Mouse (Mus musculus): ENCODE results near the gene Lingo2.

Lingo2 gene

DNA sequence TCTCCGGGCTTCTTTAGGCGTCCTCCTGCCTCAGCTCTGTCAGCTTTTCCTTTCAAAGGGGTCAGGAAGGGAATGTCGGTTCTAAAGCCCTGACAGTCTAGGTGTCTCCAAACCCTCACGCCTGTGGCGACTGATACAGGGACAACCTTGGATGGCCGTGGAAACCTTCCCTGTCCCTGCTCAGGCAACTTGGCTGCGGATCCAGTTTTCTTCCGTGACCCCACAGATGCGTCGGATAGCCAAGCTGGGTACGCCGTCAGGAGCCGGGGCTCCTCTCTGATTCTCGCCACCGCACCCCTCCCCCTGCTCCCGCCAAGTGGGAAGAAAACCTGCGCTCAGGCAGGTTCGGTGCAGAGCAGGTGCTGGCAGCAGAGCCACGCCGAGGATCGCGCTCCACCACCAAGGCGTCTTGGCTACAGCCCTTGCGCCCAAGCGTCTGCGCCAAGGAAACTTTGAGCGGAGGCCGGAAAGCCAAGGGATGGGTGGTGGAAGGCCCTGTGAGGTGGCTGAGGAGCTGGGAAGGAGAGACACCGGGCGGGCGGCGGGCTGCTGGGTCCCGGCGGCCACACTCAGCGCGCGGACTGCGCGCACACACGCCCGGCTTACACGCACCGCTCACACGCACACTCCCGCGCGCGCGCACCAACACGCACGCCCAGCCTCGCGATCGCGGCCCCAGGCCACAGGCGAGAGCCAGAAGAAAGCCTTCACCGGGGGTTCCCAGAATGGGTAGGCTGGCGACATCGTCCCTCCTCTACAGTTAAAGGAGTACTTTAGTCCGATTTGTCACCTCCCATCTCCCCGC, at the start of gene Lingo2:
TSS of gene Lingo2 (minus strand) at position 598 of the 805 bp plus-strand sequence.
- no peak for DNase-seq

DNA sequence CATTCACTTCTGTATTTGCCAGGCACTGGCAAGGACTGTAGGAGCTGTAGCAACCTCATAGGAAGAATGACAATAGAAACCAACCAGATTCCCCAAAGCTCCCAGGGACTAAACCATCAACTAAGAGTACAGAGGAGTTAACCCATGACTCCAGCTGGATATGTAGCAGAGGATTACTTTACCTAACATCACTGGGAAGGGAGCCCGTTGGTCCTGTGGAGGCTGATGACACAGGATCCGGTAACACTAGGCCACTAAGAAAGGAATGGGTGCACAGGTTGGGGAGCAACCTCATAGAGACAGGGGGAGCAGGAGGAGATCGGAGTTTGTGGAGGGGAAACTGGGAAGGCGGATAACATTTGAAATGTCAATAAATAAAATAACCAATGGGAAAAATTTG, 21.8 kb upstream of the Lingo2 start:
- no peak for DNase-seq

DNA sequence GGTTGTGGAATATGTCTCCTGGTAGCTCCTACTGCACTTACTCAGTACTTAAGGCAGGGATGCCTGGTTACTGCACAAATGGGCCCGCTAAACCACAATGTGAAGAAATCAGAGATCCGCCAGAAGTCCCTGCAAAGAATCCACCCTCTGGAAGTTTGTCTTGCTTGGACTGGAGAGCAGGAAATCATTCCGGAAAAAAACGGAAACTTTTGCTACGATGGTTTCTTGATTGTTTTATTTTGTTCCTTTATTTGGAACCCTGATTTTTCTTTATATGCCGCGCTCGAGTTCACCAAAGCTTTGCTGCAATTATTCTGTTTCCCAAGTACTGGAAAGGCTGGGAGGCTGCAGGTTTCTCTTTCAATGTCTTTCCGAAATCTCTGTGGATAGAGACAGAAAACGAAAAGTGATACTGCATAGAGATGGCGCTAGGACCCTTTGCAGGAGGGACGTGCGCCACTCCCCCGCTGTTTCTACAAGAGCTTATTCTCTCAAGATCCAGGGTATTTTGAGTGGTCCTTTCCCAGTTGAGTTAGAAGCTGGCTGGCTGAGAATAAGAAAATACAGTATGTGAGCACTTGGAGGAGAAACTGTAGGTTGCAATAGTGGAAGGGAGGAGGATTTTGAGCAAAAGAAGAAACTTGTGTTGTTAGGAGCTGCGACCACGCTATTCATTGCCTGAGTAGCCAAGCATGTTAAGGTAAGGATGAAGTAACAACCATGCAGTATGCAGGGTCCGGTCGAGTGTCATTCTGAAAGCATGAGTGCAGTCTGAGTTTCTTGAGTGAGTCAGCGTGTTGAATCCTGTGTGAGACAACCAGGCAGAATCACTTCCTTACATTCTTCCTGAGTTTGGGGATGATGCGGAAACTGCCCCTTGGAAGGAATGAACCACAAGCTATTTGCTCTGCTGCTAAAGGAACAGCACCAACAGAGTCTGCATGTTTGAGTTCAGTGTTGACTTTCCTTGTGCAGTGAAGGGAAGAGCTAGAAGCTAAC, 1.2 kb upstream of the Lingo2 start:
- DNase-seq: no peak

DNA sequence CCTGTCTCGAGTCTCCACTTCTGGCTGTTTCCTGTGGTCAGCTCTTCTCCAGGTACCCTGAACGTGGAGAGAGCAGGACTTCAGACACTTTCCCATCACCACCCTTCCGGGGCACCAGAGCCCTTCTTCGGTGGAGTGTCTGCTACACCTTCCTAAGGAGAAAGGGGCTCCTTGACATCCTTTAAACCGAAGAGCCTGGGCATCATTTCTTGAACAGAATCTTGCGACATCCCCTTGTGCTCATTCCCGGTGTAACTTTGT, 338 bp upstream of the Lingo2 start:
- no peak for DNase-seq

DNA sequence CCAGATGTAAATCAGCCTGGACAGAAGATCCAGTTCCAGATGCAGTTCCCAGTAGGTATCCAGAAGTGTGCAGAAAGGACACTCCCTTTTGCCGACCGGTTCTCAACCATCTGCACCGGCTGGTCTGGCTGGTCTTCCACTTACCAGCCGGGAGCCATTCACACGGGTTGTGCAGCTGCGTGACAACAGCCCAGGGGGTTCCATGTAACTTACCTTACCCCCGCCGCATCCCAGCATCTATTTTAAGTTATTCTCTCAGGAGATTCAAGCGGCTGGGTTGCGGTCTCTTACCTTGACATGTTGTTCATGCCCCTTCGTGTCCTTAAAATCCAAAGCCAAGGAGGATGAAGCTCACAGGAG, 777 bp downstream of the Lingo2 start:
- no peak for DNase-seq

DNA sequence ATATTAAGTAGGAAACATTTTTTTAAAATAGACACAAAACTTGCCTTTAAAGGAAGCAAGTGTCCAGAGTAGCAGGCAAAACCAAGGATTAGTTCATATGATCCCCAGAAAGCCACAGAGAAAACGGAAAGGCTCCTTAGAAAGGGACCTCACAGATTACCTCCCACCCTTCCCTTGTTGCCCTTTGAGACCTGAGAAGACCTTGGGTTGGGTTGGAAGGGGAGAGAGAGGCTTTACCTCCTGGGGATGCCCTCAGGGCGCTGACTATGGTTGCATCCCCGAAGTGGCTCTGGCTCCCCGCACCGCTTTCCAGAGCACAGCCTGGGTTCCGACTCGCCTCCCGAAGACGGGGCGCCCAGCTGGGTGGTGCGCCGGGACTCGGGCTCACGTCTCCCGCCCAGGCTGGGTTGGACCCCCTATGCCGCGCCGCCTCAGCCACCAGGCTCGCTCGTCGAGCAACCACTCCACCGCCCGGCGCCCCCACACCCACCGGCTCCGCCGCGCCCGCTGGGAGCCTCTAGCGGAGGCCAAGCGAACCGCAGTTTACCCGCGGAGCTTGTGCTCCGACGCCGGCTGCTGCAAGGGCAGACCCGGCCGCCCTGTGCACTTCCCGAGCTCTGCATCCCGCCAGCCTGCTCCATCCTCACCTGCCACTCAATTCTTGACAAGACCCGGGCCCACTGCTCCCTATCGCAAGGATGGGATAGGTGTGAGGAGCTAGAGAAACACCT, 1.4 kb downstream of the Lingo2 start:
- no peak for DNase-seq

DNA sequence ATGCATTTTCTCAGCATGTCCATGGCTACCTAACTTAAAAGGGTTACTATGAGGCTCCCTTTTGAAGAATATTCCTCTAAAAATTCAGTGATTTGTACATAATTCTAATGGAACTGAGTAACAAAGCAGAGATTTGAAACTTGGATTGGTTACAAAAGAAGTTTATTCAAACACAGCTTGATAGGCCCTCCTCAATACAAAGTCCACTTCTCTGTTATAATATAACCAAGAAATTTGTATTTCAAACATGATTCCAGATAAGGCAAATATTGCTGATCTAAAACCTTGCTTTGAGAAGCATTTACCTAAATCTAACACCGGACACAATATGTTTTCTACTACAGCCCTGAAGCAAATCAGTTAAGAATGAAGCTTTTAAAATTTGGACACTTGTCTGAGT, 60.7 kb downstream of the Lingo2 start:
- no peak for DNase-seq

DNA sequence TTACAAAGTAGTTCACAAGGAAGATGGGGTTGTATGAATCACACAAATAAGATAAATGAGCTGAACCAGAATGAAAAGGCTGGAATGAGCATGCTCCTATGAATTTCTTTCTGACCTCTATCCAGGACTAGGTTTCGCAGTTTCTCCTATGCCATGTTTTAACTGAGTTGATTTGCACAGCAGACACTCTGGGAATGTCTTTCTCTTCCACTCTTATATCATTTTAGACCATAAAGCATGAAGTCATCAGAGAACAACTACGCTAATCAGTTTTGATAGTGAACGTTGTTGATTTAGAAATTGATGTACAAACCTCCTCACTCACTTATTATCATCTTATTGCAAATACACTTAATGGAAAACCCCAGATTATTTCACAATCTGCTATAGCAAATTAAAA, 61.2 kb downstream of the Lingo2 start:
- no peak for DNase-seq

DNA sequence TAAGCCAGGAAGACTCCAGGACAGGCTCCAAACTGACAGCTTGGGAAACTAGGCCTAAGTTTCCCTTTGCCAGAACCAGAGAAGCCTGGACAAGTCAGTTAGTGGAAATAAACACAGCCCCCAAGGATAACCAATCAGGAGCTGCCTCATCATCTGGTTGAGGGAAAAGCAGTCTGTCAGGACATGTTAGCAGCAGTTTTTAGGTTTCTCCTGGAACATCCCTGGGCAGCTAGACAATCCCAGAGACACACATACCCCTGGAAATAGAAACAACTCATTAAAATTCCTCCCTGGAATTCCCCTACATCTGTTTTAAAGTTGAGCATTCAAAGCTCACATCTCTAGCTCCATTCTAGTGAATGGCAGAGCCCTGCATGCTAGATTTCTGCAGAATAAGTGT, 76.8 kb downstream of the Lingo2 start:
- DNase-seq: no peak

DNA sequence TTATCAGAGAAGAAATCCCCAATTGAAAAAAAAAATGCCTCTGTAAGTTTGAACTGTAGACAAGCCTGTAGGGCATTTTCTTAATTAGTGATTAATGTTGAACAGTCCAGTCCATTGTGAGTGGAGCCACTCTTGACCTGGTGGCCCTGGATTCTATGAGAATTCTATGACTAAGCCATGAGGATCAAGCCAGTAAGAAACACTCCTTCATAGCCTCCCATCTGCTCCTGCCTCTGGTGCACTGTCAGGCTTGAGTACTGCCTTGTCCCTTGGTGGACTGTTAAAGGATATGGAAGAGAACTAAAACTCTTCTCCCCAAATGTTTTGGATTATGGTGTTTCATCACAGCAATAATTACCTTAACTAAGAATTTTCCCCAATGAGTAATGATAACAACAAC, 126.6 kb downstream of the Lingo2 start:
- no peak for DNase-seq

DNA sequence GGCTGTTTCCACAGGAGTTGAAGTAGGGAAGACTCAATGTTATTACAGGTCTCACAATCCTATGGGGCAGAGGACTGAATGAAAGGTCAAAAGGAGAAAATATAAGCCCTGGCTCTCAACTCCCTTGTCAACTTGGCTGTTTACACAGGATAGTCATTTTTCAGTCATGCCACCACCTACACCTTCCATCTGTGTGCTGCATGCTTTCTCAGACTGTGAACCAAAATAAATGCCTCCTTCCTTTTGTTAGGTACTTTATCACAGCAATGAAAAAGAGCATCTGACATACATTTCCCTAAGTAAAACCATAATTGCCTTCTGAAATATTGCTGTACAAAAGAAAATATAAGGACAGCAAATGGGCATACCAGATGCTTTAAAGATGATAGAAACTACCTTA, 129.6 kb downstream of the Lingo2 start:
- DNase-seq: no peak

DNA sequence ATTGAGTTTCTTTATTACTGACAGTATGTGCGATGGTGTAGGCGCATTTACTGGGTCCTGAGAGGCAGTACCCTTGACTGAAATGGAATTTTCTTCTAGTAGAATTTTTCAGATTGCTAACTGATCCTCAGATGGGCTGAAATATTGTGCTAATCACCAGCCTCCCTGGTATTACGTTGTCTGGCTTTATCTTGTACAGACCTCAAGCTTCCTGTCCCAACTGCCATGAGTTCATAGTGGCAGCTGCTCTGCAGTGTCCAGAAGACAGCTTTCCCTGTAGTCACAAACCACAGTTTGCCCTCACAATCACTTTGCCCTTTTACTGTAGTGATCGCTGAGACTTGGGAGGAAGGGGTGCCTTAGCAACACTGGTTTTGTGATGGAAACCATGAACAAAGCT, 176.5 kb downstream of the Lingo2 start:
- no peak for DNase-seq

DNA sequence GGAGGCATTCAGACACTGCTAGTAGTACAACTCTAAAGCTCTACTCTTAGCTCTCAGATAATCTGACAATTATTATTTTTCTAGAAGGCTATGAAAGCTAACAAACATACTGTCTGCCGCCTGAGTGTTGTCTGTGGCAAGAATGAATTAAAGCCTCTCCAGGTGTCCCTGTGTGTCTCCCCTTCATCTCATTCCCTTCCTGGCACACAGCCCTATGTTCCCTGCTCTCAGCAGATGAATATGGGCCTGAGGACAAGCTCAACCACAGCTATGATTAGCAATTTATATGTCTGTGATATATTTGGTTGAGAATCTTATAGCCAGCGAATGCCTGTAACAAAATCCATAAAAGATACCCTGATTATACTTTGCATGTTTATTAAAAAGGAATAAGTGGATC, 220.9 kb downstream of the Lingo2 start:
- no peak for DNase-seq

DNA sequence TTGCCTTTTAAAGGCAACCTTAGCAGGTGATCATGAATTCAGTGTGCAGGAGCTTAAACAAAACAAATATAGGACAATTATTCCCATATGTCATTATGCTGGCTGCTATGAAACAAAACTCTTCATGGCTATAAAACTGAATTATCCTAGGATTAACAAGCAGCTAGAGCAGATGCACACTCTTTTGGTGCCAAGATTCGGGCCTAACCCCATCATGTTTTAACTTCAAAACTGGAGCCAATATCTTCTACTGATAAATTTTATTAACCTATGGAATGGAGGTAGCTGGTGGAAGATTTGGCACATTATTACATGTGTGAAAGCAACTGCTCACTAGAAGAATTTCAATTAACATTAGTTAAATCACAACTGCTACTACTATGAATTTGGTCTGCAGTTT, 235.1 kb downstream of the Lingo2 start:
- DNase-seq: no peak

DNA sequence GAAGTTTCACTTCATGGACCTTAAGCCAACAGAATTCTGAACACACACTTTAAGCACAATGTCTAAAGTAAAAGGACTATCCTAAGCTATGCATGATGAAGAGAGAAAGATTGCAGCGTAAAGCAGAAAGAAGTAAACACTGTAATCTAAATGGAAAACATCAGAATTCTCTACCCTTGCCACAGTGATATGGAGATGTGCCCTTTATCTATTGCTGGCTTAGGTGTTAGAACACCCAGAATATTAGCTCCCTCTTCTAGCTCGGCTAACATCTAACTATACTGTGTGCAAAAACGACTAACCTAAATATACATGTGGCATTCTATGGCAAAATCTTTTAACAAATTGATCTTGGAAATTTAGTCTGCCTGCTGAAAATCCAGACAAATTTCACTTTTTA, 252.7 kb downstream of the Lingo2 start:
- DNase-seq: no peak

DNA sequence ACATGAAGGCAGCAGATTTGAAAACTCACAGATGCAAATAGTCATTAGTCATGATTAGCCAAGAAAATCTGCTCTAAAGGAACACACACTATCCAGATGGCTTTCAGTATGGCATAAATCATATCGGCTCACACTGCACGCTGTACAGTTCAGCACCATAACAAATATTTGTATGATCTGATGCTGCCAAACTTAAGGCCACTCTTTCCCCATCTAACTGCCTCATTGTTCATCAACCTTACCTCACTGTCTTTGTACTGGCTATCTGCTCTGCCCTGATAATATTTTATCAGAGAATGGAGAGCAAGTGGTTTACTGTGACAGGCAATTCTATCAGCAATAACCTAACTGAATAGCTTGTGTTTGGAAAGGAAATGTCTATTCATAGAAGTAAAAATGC, 254.7 kb downstream of the Lingo2 start:
- DNase-seq: no peak

DNA sequence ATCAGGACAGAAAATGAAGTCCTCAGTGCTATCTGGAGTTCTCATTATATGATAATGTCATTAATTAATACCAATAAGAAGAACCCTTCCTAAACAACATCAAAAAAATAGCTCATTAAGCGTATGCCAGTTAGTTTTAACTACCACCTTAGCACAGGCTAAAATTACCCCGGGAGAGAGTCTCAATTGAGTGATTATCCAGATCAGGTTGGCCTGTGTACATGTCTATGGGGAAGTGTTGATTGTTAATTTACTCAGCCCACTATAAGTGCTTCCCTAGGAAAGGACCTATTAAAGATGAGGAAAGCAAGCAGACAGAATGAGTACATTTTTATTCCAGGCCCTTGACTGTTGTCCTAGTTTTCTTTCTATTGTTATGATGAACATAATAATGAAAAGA, 291.6 kb downstream of the Lingo2 start:
- no peak for DNase-seq

DNA sequence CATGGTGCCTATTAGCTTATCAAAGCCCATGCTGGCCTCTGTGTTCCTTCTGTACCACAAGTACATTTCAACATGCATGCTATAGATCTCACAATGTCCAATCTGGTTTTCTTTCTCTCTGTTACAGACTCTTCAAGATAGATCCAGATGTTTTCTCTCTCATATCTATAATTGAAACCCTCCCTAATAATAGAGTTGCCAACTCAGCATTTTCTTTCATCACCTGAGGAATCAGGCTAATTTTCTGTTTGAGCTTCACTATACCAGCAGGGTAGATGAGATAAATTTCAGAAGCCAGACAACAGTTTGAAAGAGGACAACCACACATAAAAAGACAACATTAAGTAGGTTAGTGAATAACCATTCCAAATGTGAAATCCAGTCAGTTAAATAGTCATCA, 303.8 kb downstream of the Lingo2 start:
- DNase-seq: no peak

DNA sequence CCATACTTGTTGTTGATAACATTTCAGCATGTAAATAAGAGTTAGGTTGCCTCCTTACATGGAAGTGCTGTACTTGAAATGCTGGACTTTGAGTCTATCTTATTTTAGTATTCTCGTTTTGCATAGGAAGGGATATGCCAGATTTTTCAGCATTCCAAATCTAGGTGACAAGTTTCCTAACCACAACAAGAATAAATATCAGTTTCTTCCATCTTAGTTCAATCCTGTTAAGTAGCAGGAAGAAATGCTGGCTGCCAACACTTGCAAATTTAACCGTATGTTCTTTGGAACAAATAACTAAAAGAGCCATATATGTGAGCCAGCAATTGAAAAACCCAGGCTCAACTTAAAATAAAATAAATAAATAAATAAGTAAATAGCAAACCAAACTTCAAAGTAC, 315.9 kb downstream of the Lingo2 start:
- DNase-seq: no peak

DNA sequence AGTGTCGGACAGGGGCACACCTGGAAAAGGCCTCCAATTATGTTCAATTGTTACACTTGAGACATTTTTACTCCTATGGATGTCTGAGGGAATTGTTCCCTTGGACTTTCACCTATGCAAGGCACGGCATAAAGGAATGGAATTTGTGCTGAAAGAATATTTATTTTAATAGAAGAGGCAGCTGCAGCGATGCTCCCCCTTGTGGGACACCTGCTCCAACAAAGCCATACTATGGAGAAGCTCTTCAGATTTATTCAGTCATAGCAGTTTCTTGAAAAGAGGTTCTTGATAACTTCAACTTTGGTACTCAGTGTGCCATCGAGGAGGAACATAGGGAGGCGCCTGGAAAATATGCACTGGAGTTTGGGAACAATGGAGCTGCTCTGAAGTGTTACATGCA, 374.7 kb downstream of the Lingo2 start:
- no peak for DNase-seq

DNA sequence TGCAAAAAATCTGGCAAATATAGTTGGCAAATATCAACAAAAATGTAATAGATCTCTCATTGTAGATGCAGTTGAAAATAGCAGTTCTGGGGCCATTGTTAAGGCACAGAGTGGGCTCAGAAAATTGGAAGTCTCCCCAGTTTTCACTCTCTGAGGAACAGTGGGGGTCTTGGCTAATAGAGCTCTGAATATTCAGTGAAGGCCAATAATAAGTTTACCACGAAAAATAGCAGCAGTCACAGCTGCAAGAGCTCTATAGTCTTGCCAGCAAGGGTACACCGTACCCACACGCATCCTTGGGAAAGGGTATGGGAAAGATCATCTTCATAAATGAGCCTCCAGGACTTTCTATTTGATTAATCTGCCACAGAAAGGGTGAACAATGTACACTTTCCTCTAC, 375.3 kb downstream of the Lingo2 start:
- DNase-seq: no peak

DNA sequence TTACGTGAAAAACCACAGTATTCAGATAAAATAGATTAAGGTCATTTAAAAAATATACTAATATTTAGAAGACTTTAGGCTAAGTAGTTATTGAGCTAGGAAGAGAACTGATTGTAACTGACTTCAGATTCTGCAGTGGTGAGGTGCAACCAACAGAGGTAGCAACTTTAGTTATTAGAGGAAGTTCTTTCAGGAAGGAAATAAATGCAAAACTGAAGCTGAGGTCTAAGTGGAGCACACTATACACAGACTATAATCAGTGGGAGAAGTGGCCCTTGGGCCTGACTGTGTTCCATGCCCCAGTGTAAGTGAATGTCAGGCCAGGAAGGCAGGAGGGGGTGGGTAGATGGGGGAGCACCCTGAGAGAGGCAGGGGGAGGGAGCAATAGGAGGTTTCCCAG, 385.0 kb downstream of the Lingo2 start:
- no peak for DNase-seq

DNA sequence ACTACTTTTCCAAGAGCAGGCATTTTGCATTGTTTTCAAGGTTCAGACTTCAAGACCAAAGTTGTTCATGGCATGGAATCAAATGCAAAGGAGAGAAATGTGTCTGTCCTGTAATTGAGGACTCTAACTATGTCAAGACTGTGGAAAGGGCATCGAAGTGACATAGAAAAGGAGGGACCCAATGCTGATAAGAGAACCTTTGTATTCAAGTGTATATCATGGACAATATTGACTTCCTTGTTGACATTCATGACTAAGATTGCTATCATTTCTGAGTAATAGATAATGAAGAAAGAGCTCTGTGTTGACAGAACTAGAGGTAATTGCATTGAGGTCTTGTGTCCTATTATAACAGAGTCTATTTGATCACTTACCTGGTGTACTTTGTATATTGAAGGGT, 390.6 kb downstream of the Lingo2 start:
- no peak for DNase-seq

All from kidney, adult 11 months (tissue).